Mouse (Mus musculus) gastrocnemius, adult 8-10 months (tissue): ENCODE measurements around the gene Gm10518. TPM values are rescaled to one million over a fixed set of nuclear protein-coding genes. Genes with fewer than 3 reads are reported as not detected.

Experiments
- DNase-seq, 2 experiments: peaks; one replicate each; pipeline ENCODE4 v3.0.0; 2022; ENCODE audit warnings: low spot score in 2 of 2
- total RNA-seq, 4 experiments: library from RNA; stranded (reverse); gene quantifications; 2 replicates each; pipeline ENCODE4 v1.2.4; 2022

Gene Gm10518
- total RNA-seq, 4 experiments from 2014 or later = not detected

GRCm38 (mm10) chr1:179833596-179833995 lies 30.4 kb downstream of the Gm10518 start:
- no peak for DNase-seq

- no peak for DNase-seq
Observed at GRCm38 (mm10) chr1:179835753-179836425, 32.7 kb downstream of the Gm10518 start.

GRCm38 (mm10) chr1:179836426-179837404 lies 33.5 kb downstream of the Gm10518 start:
- no peak for DNase-seq

- DNase-seq = peak; percentile 41 to 56
Observed at GRCm38 (mm10) chr1:179842568-179842967, 39.4 kb downstream of the Gm10518 start.

- no peak for DNase-seq
Observed at GRCm38 (mm10) chr1:179843981-179844380, 40.8 kb downstream of the Gm10518 start.

- peak in 1 of 2 experiments; percentile 53 for DNase-seq
Observed at GRCm38 (mm10) chr1:179844894-179845293, 41.7 kb downstream of the Gm10518 start.

GRCm38 (mm10) chr1:179845832-179846499 lies 42.8 kb downstream of the Gm10518 start:
- no peak for DNase-seq

- no peak for DNase-seq
Observed at GRCm38 (mm10) chr1:179847173-179847572, 44.0 kb downstream of the Gm10518 start.

GRCm38 (mm10) chr1:179847759-179848389 lies 44.7 kb downstream of the Gm10518 start:
- DNase-seq = peak; percentile 70

- no peak for DNase-seq
Observed at GRCm38 (mm10) chr1:179853421-179853820, 50.2 kb downstream of the Gm10518 start.

Other genes with a start within 250 kb of the Gm10518 start
- 10 to 100 TPM; 35.3 to 47.3 (median 40.4) TPM for gene Sccpdh, start 135.2 kb upstream of the Gm10518 start, total RNA-seq
- gene Kif28, start 58.1 kb upstream of the Gm10518 start, total RNA-seq = under 1 TPM in 1 of 4 experiments, not detected in 3; 0.11 TPM
- 10 to 100 TPM; 18.5 to 21.2 (median 20.1) TPM for gene Ahctf1, start 304 bp downstream of the Gm10518 start, total RNA-seq
- 10 to 100 TPM; 18.8 to 27.4 (median 24.2) TPM for gene Cdc42bpa, start 157.1 kb downstream of the Gm10518 start, total RNA-seq